Mouse (Mus musculus) lung, embryonic 16.5 days (tissue): Measurements from ENCODE around the gene Ubtd2. TPM values are rescaled to one million over a fixed set of nuclear protein-coding genes. Genes with fewer than 3 reads are reported as not detected.

ENCODE experiments used
- ATAC-seq: fragments of 200-750 bp; cut with Nextera tagmentation; 2 replicates; pipeline ENCODE4 v1.8.0; 2017; ENCODE audit warnings: low read depth, mild to moderate bottlenecking, moderate library complexity
- H3K27ac ChIP-seq: fragments of 300-500 bp; sonication (generic); 2 replicates; pipeline ENCODE4 v1.5.1; 2014; ENCODE audit warnings: mild to moderate bottlenecking, control low read depth, low read length
- H3K27me3 ChIP-seq: fragments of 300-500 bp; sonication (generic); 2 replicates; pipeline ENCODE4 v1.6.1; 2014; ENCODE audit warnings: low read depth, low read length, mixed read lengths; ENCODE audit not compliant: control insufficient read depth, insufficient read depth
- H3K36me3 ChIP-seq: fragments of 300-500 bp; sonication (generic); 2 replicates; pipeline ENCODE4 v1.6.1; 2014; ENCODE audit warnings: low read length; ENCODE audit not compliant: control insufficient read depth, insufficient read depth
- H3K4me1 ChIP-seq: fragments of 300-500 bp; sonication (generic); replicated peaks from 2 replicates; pipeline ENCODE4 v1.6.1; 2014; ENCODE audit warnings: low read length, mixed read lengths; ENCODE audit not compliant: control insufficient read depth, insufficient read depth
- H3K4me2 ChIP-seq: fragments of 300-500 bp; sonication (generic); 2 replicates; pipeline ENCODE4 v1.6.1; 2014; ENCODE audit warnings: low read depth, low read length, control low read depth
- H3K4me3 ChIP-seq: fragments of 300-500 bp; sonication (generic); 2 replicates; pipeline ENCODE4 v1.5.1; 2014; ENCODE audit warnings: mild to moderate bottlenecking, low read length, control low read depth
- H3K9ac ChIP-seq: fragments of 300-500 bp; sonication (generic); 2 replicates; pipeline ENCODE4 v1.6.1; 2014; ENCODE audit warnings: low read length, control low read depth
- H3K9me3 ChIP-seq: fragments of 300-500 bp; sonication (generic); 2 replicates; pipeline ENCODE4 v1.6.1; 2016; ENCODE audit warnings: low read length; ENCODE audit not compliant: control insufficient read depth
- WGBS: fragments of 180-500 bp; shearing (Covaris S2); extraction: QIAGEN DNeasy Blood & Tissue Kit; methylation state at CpG from one replicate; pipeline ENCODE4 v1.1.7; 2014; 5-methylcytosine and 5-hydroxymethylcytosine counted together
- polyA plus RNA-seq: library from polyadenylated mRNA; unstranded; fragments of >200 nt; fragmentation: Nextera tagmentation; extraction: Ambion mirVana; gene quantifications from 2 replicates; pipeline ENCODE4 v1.2.1, GENCODE M21; 2015

Gene Ubtd2
- polyA plus RNA-seq, 1 experiment from 2014 or later = 42.0 TPM

DNA sequence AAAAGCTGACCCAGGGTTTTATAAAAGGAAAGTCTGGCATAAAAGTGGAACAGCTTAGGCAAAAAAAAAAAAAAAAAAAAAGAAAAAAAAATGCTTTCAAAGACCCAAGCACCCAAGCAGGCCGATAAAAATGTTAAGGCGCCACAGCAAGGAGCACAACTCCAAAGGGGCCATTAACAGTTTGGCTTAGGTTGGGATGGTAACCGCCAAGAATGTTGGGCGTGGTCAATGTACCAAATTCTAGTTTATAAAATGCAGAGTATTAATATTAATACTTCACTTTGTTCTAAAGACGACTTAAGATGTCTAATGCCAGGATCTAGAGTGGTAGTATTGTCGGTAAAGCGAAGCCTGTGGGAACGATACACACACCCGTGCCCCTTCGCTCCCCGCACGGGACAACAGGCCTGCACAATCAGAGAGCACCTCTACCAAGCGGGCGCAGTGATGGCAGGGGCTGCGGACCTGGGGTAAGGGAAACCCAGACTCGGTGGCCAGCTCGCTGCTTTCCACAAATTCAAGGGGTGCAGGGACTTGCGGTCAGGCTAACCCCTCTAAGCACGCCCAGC, 855 bp upstream of the Ubtd2 start:
- H3K36me3 ChIP-seq = no peaks in the 10 kb centered on the region
- 0 out of 2 replicates have a peak, but pooled peaks cover 3% of the 10 kb centered on the region for H3K4me1 ChIP-seq
- H3K27me3 ChIP-seq = no peaks in the 10 kb centered on the region
- peak overlapping the region; percentile 97 for H3K27ac ChIP-seq
- H3K9ac ChIP-seq = peak overlapping the region; percentile 97
- H3K4me2 ChIP-seq = peak overlapping the region; percentile 92
- ATAC-seq = no peak
- 3% methylated on average over 19 of the region's 19 CpGs for WGBS
- peak overlapping the region; percentile 94 for H3K4me3 ChIP-seq
- H3K9me3 ChIP-seq = no peaks in the 10 kb centered on the region

DNA sequence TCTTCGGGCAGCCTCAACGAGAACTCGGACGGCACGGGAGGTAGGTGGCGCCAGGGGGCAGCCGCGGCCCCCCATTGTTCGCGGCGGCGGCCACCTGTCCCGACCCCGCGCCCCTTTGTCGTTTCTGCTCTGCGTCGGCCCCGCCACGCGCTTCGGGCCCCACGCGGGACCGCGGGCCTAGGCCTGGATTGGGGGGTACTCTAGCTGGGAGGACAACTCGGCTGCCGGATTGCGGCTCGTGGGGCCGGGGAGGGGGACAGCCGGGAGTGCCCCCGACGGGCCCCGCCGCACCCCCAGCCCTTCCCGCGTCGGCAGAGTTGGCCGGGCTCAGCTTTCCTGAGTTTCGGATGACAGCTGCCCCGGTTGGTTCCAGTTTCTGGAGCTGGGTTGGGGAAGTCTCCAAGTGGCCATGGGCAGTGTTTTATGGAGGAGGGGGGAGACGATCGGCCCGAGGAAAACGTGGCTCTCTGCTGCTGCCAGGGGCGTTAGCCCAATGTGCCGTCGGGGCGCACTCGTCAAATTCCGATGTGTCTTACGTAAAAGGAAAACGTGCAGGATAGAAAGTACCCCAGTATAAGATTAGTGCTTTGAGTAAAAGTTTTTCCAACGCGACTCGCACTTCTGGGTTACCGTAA, 454 bp downstream of the Ubtd2 start:
- Histone ChIP-seq H3K9ac (peak overlapping the region; percentile 97), H3K4me2 (peak overlapping the region; percentile 66), H3K4me3 (peak overlapping the region; percentile 94), H3K27me3 (no peaks in the 10 kb centered on the region), H3K4me1 (0 out of 2 replicates have a peak, but pooled peaks cover 3% of the 10 kb centered on the region), H3K9me3 (no peaks in the 10 kb centered on the region), H3K27ac (peak overlapping the region; percentile 97), H3K36me3 (no peaks in the 10 kb centered on the region)
- ATAC-seq = peak; percentile 27
- under 1% methylated on average over 58 of the region's 58 CpGs for WGBS

- 0 out of 2 replicates have a peak, but pooled peaks cover 3% of the 10 kb centered on the region for H3K4me1 ChIP-seq
- peak overlapping the region; percentile 97 for H3K9ac ChIP-seq
Observed at GRCm38 (mm10) chr11:32456356-32456755, 1.2 kb downstream of the Ubtd2 start.

DNA sequence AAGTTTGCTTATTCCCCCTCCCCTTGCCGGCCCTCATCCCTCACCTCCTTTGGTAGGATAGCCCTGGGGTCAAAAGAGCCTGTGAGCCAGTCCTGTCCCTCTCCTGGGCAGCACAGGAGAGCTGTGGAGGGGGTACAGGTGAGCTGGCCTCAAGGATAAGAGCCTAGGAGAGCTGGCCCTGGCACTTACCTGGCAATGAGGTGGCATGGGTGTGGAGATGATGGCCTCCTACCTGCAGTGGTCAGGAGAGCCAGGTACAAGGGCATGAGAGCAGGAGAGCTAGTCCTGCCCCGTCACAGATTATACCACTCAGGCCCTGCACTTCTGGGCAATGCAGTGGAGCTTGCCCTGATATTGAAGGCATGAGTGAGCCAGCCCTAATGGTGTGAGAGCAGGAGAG, 9.1 kb downstream of the Ubtd2 start:
- 44% methylated on average over 2 of the region's 2 CpGs for WGBS
- Histone ChIP-seq H3K36me3 (no peaks in the 10 kb centered on the region), H3K4me3 (no peak overlapping the region), H3K4me2 (no peak overlapping the region), H3K9me3 (no peaks in the 10 kb centered on the region), H3K9ac (no peak overlapping the region), H3K27me3 (no peaks in the 10 kb centered on the region), H3K27ac (no peak overlapping the region), H3K4me1 (0 out of 2 replicates have a peak, but pooled peaks cover 4% of the 10 kb centered on the region)
- ATAC-seq = peak; percentile 31

More at GRCm38 (mm10) chr11:32456356-32456755, 1.2 kb downstream of the Ubtd2 start:
- peak overlapping the region; percentile 97; the same call in 1 of the 2 replicates for H3K27ac ChIP-seq
- H3K27me3 ChIP-seq = no peaks in the 10 kb centered on the region
- no peaks in the 10 kb centered on the region for H3K36me3 ChIP-seq
- WGBS = 4% methylated on average over 6 of the region's 6 CpGs
- no peaks in the 10 kb centered on the region for H3K9me3 ChIP-seq
- ATAC-seq = no peak
- H3K4me3 ChIP-seq = peak overlapping the region; percentile 94
- H3K4me2 ChIP-seq = peak overlapping the region; percentile 66

DNA sequence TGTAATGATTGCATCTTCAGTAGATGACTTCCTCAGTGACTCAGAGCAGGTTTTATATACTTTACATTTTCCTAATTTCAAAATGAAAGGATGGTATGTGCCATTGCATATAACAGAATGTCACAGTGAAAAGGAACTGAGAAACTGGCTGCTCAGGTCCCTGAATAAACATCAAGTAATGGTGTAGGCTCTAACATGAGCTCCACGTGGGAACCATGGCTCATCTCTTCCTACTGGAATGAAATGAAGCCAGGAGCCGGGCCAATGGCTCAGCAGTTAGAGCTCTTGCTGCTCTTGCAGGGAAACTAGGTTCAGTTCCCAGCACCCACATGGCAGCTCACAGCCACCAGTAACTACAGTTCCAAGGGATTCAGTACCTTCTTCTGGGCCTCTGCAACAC, 16.8 kb downstream of the Ubtd2 start:
- no peak for ATAC-seq
- 54% methylated on average over 2 of the region's 2 CpGs for WGBS
- no peaks in the 10 kb centered on the region for H3K4me1 ChIP-seq
- H3K4me2 ChIP-seq = no peak overlapping the region
- H3K9me3 ChIP-seq = no peaks in the 10 kb centered on the region
- no peak overlapping the region for H3K4me3 ChIP-seq
- no peak overlapping the region for H3K9ac ChIP-seq
- H3K27me3 ChIP-seq = no peaks in the 10 kb centered on the region
- H3K27ac ChIP-seq = no peak overlapping the region
- H3K36me3 ChIP-seq = no peaks in the 10 kb centered on the region

GRCm38 (mm10) chr11:32474725-32475124, 19.6 kb downstream of the Ubtd2 start:
- no peak overlapping the region for H3K4me2 ChIP-seq
- 79% methylated on average over 3 of the region's 3 CpGs for WGBS

GRCm38 (mm10) chr11:32475487-32476236, 20.5 kb downstream of the Ubtd2 start:
- no peaks in the 10 kb centered on the region for H3K36me3 ChIP-seq

More at GRCm38 (mm10) chr11:32474725-32475124, 19.6 kb downstream of the Ubtd2 start:
- H3K9ac ChIP-seq = no peak overlapping the region
- no peak overlapping the region for H3K4me3 ChIP-seq
- no peaks in the 10 kb centered on the region for H3K9me3 ChIP-seq
- H3K36me3 ChIP-seq = no peaks in the 10 kb centered on the region
- no peaks in the 10 kb centered on the region for H3K27me3 ChIP-seq
- ATAC-seq = no peak
- H3K27ac ChIP-seq = no peak overlapping the region
- H3K4me1 ChIP-seq = no peaks in the 10 kb centered on the region

GRCm38 (mm10) chr11:32481525-32481924, 26.4 kb downstream of the Ubtd2 start:
- Histone ChIP-seq H3K27ac (no peak overlapping the region), H3K9ac (no peak overlapping the region), H3K36me3 (no peaks in the 10 kb centered on the region), H3K4me1 (peaks cover 2% of the 10 kb centered on the region; the same call in 1 of the 2 replicates), H3K4me2 (no peak overlapping the region), H3K4me3 (no peak overlapping the region), H3K27me3 (no peaks in the 10 kb centered on the region), H3K9me3 (no peaks in the 10 kb centered on the region)
- 61% methylated on average over 2 of the region's 2 CpGs for WGBS
- ATAC-seq = no peak

More at GRCm38 (mm10) chr11:32475487-32476236, 20.5 kb downstream of the Ubtd2 start:
- 74% methylated on average over 5 of the region's 5 CpGs for WGBS
- Histone ChIP-seq H3K27me3 (no peaks in the 10 kb centered on the region), H3K9ac (no peak overlapping the region), H3K4me2 (no peak overlapping the region), H3K4me1 (no peaks in the 10 kb centered on the region), H3K4me3 (no peak overlapping the region), H3K9me3 (no peaks in the 10 kb centered on the region), H3K27ac (no peak overlapping the region)
- no peak for ATAC-seq

GRCm38 (mm10) chr11:32485290-32485689, 30.1 kb downstream of the Ubtd2 start:
- ATAC-seq = peak; percentile 5; the same call in 1 of the 2 replicates
- Histone ChIP-seq H3K9me3 (no peaks in the 10 kb centered on the region), H3K36me3 (no peaks in the 10 kb centered on the region), H3K4me1 (peaks cover 22% of the 10 kb centered on the region), H3K9ac (no peak overlapping the region), H3K27ac (no peak overlapping the region), H3K4me3 (no peak overlapping the region), H3K27me3 (no peaks in the 10 kb centered on the region), H3K4me2 (no peak overlapping the region)
- 52% methylated on average over 3 of the region's 3 CpGs for WGBS
